Mouse (Mus musculus): ENCODE measurements around the gene Ubc. TPM values are rescaled to one million over a fixed set of nuclear protein-coding genes. Genes with fewer than 3 reads are reported as not detected.

The Ubc gene
- polyA plus RNA-seq (2015; fragmentation: Illumina TruSeq; extraction: RNeasy Lipid Tissue Mini Kit (QIAGEN cat#74804); ENCODE audit: insufficient read depth, low replicate concordance), result 128 TPM

DNA sequence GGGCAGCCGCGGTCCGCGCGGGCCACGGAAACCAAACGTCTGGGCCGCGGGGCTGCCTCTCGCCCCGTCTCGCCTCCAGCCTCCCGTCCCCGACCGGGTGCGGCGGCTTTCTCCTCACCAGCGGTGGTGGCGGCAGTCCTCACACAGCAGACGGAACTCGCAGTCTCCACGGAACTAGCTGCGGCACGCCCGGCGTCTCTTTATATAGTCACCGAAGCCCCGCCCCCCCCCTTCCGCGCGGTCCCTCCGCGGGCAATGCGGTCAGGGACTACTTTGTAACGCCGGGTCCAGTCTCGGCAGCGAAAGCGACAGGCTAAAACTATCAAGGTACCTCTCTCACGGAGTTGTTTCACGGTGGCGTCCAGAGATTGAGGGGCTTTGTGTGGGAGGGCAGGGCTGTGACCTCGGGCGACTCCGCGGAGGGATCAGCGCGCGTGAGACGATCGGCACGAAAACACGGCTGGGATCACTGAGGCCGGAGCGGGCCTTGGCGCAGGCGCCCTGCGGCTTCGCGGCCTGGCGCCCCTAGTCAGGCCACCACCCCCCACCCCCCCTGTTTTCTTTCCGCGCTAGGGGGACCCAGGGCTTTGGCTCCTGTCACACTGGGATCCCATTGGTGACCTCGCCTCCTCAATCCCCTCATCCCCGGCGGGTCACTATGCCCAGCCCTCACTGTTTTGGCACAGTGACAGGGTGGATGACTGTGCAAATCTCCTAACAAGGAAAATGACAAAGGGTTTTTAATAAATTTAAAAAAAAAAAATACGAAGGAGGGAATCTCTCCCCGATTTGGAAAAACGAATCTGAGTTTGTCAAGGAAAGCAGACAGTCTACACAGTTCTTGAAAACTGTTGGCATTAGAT is at the start of gene Ubc:
Gene Ubc (minus strand): TSS at position 624 of the 863 bp plus-strand sequence.

DNA sequence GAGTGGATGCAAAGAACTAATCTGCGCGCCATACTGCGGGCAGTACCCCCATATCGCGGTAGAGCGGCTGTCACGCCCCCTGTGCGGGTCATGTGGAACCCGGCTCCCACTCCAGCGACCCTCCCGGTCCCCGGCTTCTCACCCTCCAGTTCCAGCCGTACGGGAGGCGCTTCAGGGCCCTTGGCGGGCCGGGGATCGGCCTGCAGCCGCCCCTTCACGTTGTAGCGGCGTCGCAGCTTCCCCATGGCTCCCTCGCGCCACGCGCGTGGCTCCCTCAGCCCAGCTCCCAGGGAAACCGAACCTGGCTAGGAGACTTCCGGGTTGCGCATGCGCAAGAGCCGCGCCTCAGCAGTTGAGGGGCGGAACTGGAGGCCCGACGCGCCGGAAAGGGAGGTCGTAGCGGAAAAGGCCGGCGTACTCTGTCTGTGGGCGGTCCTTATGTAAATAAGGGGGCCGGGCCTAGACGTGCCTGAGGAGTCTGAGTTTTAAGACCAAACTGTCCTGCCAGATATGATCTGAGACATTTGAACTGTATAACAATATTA is 43.9 kb upstream of the Ubc start, which contains the start of gene Dhx37:
Gene Dhx37 (minus strand): TSS at position 329 of the 545 bp plus-strand sequence.

DNA sequence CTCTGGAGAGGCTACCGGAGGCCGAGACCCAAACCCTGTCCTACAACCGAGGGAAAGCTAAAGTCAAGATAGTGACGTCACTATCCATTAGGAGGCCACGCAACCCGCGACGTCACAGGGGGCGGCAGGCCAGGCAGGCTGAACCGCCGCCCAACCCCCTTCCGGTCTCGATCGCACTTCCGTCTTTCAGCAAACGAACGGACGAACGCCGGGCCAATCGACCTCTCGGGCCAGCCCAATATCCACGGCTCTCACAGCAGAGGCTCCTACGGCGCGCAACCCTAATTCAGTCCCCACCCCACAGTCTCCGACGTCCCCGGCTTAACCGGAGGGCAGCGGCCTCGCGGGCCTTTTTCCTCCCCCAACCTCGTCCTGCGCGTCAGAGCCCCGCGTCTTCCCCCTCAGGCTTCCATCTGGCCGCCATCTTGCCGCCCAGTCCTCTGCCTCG is 847 bp downstream of the Ubc start, which contains the start of gene Gm10382:
Gene Gm10382 (plus strand): TSS at position 192 of the 448 bp plus-strand sequence.

DNA sequence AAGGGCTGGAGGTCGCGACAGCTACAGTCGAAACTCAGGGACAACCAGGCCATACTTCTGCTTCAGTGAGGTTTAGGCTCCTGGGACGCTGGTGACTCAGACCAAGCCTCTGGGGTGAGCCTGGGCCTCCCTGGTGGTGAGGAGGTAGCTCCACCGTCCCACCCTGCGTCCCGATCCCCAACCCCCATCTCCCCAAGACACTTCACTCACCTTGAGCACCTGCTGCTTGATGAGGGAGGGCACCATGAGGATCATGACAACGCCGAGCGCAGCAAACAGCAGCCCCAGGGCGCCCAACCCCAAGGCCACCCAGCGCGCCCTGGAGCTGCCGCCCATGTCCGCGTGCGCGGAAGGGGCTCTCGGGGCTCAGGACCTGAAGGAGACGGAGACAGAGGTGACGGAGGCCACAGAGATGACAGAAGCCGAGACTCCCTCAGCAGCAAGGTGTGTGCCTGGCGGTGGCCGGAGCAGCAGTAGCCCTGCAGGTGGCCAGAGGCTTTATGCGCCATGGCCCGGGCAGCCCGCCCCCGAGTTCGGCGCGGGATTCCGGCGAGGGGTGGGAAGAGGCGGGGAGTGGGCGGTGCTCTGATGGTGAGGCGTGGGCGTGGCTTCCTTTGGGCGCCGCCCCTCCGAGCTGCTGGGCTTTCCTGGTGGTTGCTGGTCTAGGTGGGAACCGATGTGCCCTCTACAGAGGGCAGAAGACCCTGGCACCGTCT is 49.3 kb downstream of the Ubc start, which contains the start of gene Scarb1:
Gene Scarb1 (minus strand): TSS at position 548 of the 716 bp plus-strand sequence.

Other genes starting within 250 kb of the Ubc start
- gene Ncor2, start 211.0 kb downstream of the Ubc start, polyA plus RNA-seq (2015; fragmentation: Illumina TruSeq; extraction: RNeasy Lipid Tissue Mini Kit (QIAGEN cat#74804); ENCODE audit: insufficient read depth, low replicate concordance), result 17.4 TPM
- 34.3 TPM for gene Scarb1, start 49.1 kb downstream of the Ubc start, polyA plus RNA-seq (2015; fragmentation: Illumina TruSeq; extraction: RNeasy Lipid Tissue Mini Kit (QIAGEN cat#74804); ENCODE audit: insufficient read depth, low replicate concordance)
- gene Gm10382, start 880 bp downstream of the Ubc start, polyA plus RNA-seq (2015; fragmentation: Illumina TruSeq; extraction: RNeasy Lipid Tissue Mini Kit (QIAGEN cat#74804); ENCODE audit: insufficient read depth, low replicate concordance), result not detected
- 15.0 TPM for gene Dhx37, start 43.9 kb upstream of the Ubc start, polyA plus RNA-seq (2015; fragmentation: Illumina TruSeq; extraction: RNeasy Lipid Tissue Mini Kit (QIAGEN cat#74804); ENCODE audit: insufficient read depth, low replicate concordance)
- gene Bri3bp, start 51.4 kb upstream of the Ubc start, polyA plus RNA-seq (2015; fragmentation: Illumina TruSeq; extraction: RNeasy Lipid Tissue Mini Kit (QIAGEN cat#74804); ENCODE audit: insufficient read depth, low replicate concordance), result 14.7 TPM
- gene Aacs, start 85.6 kb upstream of the Ubc start, polyA plus RNA-seq (2015; fragmentation: Illumina TruSeq; extraction: RNeasy Lipid Tissue Mini Kit (QIAGEN cat#74804); ENCODE audit: insufficient read depth, low replicate concordance), result 5.4 TPM
- gene Tmem132b, start 141.6 kb upstream of the Ubc start, polyA plus RNA-seq (2015; fragmentation: Illumina TruSeq; extraction: RNeasy Lipid Tissue Mini Kit (QIAGEN cat#74804); ENCODE audit: insufficient read depth, low replicate concordance), result not detected